Mouse (Mus musculus) left cerebral cortex, postnatal 4 days (tissue): Measurements from ENCODE around the gene Paics. TPM values are rescaled to one million over a fixed set of nuclear protein-coding genes. Genes with fewer than 3 reads are reported as not detected.
"Not testable (repeated sequence)": the region's sequence is repeated elsewhere in the genome, so short reads cannot be mapped to it uniquely, and the experiment has no call there.

Experiments
- DNase-seq: peaks from one replicate; pipeline ENCODE4 v3.0.0-alpha.2; 2022
- intact Hi-C: fragments of 180-260 bp; cut with DNase I; formaldehyde crosslinking; loops from one replicate; pipeline ENCODE4 v1.15.1; 2025
- total RNA-seq, 2 experiments: library from RNA; stranded (reverse); gene quantifications; 2 replicates each; pipeline ENCODE4 v1.2.3; 2021

Gene Paics
- total RNA-seq = 100 to 1,000 TPM; 109 to 118 TPM

DNA sequence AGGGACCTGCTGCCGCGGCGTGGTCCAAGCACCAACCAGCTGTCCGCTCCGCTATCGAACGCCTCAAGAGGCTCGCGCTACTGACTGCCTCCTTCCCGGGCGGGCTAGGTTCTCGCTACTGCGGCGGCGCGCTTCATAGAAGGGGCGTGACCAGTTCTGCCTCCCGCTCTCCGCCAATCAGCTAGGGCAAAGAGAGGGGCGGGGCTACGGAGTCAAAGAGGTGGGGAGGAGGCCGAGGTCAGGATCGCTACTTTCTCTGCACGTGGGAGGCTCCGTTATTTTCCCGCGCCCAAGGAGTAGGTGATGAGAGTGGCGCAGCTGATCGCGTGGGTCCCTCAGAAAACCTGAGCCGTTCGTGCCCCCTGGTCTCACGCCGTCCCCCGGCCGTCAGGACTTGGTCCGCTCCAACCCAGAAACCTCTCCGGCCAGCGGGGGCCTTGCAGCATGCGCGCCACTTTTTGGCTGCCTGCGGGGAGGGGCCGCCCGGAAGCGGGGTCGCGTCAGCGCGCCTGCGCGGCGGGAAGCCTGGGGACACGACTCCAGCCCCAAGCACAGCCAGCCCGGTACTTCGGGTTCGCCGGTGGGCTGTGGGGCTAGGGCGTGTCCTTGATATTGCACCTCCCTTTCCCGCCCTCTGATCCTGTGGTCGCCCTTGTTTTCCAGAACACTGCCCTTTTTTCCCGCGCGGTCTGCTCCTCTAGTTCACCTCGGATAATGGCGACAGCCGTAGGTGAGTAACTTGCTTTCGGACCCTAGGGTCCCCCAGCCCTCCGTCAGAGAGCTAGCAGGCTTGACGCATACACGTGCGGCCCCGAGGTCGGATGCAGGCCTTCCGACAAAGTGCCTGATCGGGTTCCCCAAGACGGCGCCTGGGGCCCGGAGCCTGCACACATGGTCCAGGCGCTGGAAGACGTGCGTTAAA is at the start of gene Paics, which contains the start of gene Ppat:
Paics (plus strand) TSS at position 202 of the 922 bp plus-strand sequence.
Ppat (minus strand) TSS at position 473 of the 922 bp plus-strand sequence.
- DNase-seq = peak; percentile 99
- intact Hi-C loops = no loop called here

DNA sequence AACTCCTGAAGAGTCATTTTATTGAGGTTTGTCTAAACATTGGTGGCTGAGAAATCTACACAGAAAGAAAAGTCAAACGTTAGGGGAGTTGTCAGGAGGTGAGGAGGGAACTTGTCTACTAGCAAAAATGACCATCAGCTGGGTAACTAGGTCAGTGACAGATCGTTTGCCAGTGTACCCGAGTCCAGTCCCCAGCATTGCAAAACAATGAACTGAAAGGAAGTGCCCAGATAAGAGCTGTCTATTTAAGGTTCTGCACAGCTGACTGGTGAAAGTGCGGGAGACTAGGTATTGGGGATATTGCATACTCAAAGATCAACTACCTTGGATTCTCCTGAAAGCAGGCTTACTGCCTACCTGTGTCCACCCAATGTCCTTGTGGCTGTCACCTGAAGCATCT is 49.0 kb upstream of the Paics start:
- no peak for DNase-seq
- intact Hi-C loops = no loop called here

DNA sequence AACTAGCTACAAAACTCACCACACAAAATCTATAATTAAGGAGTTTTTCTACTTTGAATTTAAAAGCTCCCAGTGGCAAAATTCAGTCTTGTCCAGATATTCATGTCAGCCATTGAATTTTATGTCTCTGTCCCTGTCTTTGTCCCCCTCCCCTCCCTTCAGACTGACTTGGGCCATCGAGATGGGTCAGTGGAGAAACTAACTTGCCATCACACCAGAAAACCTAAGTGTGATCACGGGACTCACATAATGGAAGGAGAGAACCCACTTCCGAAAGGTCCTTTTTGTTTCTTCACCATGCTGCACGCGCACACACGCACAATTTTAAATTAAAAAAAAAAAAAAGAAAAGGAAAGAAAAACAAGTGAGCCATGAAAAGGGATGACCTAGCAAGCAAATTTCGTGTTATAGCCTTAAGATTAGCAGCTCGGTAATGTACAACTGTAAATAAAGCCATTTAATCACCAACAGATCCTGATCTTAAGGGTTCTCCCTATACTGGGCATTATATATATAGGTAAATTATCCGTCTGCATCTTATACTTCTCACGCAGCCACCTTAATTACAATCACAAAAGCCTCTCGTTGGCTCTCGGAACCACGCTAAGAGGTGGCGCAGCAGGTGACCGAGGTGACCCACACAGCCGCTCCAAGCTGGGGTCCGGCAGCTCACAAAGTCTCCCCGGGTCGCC is 46.2 kb upstream of the Paics start:
- intact Hi-C loops = no loop called here
- no peak for DNase-seq

DNA sequence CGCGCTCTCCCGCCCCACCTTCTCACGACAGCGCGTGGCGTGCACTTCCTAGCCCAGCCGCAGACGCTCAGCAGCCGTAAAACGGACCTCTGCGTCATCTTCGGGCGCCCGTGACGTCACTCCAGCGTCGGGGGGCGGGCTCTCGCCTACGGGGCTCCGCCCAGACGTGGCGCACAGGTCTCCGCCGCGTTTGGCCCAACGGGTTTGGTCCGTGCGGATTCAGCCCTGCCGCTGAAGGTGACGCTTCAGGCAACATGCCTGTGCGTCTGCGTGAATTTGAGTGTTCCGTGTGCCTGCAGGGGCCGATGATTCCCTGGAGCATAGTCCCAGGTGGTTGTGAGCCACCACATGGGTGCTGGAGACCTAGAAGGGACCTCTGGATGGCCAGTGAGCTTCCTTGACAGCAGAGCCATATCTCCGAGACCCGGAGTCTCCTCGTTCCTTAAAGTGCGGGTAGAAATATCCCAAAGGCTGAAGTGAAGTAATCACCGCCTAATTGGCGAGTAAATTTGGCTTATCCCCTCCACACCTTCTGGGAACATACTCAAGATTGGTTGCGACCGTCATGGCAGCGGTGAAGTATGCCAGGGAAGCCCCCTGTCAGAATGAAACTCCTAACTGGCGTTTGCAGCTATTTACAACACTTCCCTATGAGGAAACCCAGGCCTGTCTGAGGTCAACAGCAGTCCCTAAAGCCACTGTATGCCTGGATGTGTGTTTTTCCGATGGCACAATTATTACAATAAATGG is 45.5 kb upstream of the Paics start, which contains the start of gene Aasdh:
Aasdh (minus strand) TSS at position 110 of the 750 bp plus-strand sequence.
- peak; percentile 97 for DNase-seq
- intact Hi-C loops = no loop called here

DNA sequence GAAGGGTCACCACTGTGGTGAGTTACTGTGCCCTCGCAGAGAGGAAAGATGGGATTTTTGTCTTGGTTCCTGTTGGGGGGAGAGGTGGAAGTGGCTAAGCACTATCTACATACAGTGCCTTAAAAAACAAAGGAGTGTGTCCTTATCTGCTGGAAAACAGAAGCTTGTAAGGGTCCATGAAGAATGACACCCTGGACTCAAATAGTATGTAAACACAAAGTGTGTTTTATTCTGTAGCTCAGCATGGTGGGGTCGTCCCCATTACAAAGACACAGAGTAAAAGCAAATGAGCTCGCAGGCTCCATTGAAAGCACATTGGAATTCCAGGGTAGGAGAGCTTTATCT is 45.0 kb upstream of the Paics start:
- intact Hi-C loops = no loop called here
- DNase-seq = no peak

DNA sequence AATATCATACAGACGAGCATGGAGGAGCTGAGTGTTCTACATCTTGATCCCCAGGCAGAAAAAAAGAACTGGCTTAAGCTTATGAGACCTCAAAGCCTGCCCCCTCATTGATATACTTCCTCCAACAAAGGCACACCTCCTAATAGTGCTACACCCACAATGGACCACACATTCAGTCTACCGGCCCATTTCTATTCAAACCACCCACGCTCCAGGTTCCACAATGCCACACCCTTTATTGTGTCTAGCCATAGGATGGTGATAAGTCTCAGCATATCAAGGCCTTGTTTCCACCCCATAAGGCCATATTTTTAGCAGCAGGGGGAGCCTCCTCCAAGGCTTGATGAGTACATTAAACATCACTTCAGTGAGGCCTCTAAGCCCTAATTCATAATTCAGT is 40.3 kb upstream of the Paics start:
- intact Hi-C loops = no loop called here
- DNase-seq = no peak

DNA sequence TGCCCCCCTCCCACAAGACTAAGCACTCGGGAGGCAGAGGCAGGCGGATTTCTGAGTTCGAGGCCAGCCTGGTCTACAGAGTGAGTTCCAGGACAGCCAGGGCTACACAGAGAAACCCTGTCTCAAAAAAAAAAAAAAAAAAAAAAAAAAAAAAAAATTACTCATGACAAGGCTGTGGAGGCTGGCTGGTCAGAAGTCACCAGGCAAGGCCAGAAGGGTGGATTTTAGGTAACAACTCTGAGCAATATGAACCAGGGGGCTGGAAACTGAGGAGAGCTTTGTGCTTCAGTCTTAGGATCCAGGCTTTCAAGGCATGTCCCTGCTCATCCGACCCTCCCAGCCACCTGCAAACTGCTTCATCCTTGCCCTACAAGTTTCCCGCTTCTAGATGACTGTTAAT is 38.6 kb upstream of the Paics start:
- intact Hi-C loops, DNase-seq: not testable (repeated sequence)

DNA sequence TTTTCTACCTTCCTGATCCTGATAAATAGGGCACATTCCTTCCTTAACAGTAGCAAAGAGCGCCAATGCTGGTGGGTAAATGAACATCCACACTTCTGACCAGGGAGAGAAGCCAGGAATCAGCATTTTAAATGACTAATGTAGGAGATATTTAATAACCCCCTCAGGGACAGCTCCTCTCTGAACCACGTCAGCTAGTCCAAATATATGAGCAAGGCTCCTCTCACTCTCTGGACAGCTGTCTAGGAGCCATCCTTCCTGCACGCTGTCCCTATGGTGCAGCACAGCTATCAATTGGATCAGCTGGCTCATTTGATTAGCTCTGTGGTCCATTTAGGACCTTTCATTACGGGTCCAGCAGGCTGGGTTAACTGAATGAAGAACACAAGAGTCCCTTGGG is 28.3 kb upstream of the Paics start:
- no peak for DNase-seq
- intact Hi-C loops = no loop called here

DNA sequence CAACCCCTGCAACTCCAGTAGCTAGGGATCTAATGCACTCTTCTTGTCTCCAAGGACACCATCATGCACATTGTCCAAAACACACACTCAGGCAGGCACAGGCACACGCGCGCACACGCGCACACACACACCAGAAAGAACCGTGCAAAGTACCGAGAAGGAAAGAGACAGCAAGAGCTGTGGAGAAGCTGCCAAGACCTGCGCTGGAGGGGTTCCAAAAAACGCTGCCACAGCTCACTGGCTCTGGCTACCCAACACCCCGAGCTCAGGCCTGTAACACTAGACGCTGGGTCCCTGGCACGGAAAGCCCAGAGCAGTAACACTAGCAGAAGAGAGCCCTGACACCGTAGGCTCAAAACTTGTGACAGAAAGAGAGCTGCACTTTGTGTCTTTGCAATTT is 27.7 kb upstream of the Paics start:
- intact Hi-C loops = no loop called here
- DNase-seq = peak; percentile 87

DNA sequence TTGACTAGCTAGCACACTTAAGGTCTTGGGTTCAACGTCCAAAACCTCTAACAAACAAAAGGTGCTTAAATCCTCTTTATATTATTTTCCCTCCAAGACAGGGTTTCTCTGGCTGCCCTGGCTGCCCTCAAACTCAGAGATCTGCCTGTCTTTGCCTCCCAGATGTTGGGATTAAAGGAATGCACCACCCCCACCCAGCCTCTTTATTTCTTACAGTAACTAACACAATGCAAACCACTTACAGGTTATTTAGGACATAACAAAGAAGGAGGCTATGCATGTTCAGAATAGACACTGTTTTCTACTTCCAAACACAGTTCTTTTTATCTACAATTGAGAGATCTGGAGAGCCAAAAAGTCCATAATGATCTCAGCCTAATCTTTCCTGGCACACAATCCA is 26.8 kb upstream of the Paics start:
- no peak for DNase-seq
- intact Hi-C loops = no loop called here

DNA sequence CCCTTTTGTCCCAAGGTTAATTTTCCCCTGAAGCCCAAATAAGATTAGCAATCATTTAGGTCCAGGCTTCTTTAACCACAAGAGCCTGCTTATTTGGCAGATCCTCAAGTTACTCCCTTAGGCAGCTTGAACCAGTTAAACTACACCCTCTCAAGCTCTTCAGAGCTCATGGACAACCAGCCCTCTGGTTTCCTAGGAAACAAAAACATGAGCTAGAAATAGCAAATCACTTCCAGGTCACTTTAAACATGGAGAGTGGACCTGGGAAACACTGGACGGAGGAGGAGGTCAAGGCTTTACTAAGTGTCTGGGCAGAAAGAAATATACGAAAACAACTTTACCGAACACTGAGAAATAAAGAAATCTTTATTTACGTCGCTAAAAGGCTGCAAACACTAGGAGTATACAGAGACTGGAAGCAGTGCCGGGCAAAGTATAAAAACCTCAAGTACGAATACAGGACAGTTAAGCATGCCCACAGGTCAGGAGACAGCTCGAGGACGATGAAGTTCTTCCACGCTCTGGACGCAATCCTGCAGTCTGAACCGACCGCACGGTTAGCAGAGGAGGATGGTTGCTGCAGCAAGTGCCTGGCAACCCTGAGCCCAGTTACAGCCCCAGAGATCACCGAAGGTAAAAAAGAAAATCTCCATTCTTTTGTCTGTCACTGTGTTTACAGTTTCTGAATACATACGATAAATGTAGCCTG is 22.8 kb upstream of the Paics start:
- intact Hi-C loops = no loop called here
- DNase-seq = no peak

DNA sequence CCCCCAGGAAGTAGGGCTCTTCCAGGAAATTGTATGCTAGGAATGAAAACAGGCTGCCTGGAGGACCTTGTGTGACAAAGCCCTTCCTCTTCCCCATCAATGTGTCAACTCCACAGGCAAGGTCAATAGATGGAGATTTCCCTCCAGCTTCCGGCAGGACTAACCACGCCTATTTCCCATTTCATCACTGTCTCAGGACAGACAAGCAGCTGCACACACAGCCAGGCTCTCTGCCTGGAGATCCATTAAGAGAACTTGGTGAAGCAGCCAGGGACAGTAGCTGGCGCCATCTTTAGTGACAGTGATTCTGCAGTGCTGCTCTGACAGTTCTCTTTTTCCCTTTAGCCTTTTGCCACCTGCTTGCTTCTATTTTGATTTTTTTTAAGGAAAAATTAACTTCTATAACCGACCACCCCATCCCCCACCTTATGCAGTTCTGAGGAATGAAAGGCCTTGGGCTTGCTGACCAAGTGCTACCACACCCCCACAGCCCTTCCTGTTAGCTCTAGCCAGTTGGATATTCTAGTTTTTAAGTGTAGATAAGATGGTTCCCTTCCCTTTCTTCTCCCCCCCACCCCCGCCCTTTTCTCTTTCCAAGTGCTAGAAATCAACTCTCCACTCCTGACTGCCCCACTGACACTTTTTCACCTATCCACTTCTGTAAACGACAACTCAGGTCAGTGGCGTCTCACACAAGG is 21.8 kb upstream of the Paics start:
- intact Hi-C loops = no loop called here
- DNase-seq = no peak

DNA sequence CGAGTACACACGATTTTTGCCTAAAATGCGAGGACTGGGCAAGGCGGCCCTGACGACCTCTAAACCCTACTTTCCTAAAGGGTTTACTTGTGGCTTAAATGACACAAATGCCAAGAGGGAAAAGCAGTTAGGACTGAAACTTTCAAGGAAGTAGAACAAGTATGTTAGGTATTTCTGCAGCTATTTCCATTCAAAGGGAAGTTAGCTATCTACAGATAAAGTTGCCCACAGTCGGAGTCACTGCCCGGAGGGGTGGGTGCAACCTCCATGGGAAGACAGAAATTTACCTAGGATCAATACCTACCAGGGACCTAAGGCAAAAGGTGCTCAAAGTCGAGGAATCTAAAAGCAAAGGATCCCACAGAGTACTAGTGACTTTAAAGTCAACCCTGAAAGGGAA is 11.4 kb upstream of the Paics start:
- intact Hi-C loops = no loop called here
- no peak for DNase-seq

DNA sequence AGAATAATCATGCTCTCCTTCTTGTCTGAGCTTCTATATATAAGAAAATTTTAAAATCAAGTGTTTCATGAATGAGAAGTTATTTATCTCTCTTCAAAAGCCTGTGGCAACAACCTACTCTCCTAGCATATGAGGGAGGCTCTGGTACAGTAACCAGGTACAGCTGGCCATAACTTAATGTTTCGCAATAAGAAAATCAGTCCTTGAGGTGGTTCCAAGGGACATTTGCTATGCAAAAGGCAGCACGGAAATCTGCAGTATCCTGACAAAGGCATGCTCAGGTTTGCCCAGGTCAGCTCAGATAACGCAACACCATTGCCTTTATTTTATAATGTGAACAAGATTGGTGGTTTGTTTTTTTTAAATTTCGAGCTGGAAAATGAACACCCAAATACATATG is 9.1 kb upstream of the Paics start:
- no peak for DNase-seq
- intact Hi-C loops = no loop called here

DNA sequence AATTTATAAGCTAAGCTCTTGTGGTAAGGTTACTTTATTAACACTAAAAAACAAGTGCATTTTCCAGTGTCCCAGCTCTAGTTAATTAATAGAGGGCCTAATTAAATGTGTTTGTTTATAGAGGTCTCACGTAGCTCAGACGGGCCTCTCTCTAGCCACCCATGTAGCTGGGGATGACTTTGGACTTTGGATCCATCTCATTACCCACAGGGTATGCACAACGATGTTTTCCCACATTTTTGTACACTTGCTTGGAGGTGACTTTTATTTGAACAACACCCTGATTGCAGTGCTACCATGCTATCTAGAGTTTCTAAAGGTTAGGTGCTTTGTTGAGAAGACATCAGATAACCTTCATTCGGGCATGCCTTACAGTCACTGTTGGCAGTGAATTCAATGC is 8.6 kb upstream of the Paics start:
- intact Hi-C loops = no loop called here

DNA sequence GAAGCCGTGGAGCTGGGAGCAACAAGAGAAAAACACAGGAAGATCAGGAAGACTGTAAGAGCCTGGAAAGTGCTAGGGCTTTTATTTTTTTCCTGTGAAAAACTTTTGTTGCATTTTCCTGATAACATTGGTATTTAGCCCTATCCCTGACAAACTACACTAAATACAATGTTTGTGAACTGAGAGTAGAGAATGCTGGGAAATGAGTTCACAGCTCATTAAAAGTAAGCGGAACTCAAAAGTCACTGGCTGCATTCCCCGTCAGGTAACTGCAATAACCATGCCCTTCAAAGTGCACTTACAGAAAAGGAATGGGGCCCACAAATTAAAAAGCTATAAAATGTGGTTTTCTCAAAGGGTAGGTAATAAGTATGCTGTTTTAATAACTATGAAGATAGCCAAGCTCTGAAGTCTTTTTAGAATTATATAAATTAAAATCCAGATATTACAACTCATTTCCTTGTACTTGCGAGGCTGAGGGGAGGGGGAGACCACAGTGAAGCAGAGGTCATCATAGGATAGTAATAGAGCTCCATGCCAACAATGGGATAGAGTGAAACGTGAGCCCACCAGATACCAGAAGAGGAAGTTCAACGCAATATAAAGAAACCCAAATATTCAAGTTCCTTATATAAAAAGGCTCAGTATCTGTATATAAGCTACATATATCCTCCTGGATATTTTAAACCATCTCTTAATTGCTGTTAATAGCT is 6.0 kb upstream of the Paics start:
- intact Hi-C loops = no loop called here
- no peak for DNase-seq

More for the DNA sequence above, 8.6 kb upstream of the Paics start:
- DNase-seq = no peak

DNA sequence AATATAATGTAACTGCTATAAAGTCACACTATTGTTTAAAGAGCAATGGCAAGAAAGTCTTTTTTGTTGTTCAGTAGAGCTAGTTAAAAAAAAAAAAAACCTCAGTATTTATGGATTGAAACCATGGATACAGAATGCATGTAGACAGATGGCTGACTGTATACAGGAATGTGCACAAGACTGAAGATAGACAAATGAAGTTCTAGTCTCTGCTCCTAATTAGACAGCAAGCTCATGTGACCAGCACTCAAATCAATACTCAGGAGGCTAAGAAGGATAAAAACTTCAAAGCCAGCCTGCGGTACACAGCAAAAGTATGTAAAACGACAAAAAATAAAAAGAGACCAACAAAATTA is 5.5 kb upstream of the Paics start:
- intact Hi-C loops = no loop called here
- DNase-seq = no peak

DNA sequence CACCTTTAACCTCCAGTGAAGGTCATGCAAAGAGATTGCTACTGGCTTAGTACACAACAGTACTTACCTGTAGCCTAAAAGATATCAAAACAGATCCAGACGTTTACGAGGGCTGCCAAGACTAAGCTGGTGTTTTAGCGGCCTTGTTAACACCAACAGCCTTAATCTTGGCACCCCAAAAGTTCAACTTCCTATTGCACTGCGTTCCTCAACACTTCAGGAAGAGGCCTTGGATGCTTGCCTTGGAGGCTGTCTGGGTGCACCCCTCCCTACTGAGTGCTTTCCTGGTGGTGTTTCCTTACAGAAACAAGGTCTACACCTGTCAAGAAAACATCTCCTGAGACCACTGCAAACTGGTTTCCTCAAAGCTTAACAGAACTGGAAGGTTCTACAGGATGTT is 4.0 kb upstream of the Paics start:
- no peak for DNase-seq
- intact Hi-C loops = no loop called here

DNA sequence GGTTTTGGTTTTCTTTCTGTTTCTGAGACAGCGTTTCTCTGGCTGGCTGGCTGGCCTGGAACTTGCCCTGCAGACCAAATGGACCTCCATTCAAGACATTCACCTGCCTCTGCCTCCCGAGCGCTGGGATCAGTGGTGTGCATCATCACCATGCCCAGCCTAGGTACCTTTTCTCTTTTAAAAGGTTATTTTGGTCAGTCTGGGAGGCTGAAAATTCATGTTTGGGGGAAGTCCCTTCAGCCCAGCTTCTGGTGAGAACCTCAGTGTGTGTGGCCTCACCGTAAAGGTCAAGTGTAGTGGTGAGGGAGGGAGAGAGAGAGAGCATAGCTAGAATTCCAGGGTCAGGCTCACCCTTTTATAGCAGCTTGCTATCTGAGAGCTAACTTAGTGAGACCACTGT is 3.3 kb upstream of the Paics start:
- intact Hi-C loops = no loop called here
- no peak for DNase-seq
